Mouse (Mus musculus): ENCODE data around the gene Ptger1. TPM values are rescaled to one million over a fixed set of nuclear protein-coding genes. Genes with fewer than 3 reads are reported as not detected.

Ptger1 gene
- polyA plus RNA-seq, 1 experiment = 0.51 TPM

DNA sequence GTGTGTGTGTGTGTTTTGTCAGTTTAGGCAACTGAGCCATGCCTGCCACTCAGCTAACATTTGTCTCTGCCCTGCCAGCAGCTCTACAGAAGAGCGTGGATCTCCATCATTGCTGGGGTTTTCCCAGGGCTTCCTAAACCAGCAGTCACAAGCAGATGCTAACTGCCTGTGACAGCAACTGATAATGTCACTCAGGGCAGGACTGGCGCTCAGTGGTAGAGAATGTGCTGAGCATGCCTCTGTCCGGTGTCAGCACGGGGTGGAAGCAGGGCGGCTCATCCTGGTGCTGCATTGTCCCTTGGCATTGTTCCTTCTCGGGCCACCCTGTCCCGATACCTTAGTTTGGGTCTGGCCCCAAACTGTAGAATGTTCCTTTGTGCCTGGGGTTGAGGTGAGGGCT lies 42.9 kb upstream of the Ptger1 start:
- H3K4me1 ChIP-seq (ENCODE audit: control insufficient read depth, insufficient read depth, low read length) = peaks cover 6% of the 10 kb centered on the region
- TF ChIP-seq CTCF (IDR thresholded peaks at IDR 0.05; ENCODE audit: control insufficient read depth, insufficient read depth, insufficient replicate concordance, low read depth, low read length) (no peak), POLR2A (IDR thresholded peaks at IDR 0.05; ENCODE audit: control insufficient read depth, low read depth, low read length) (no peak)
- H3K27me3 ChIP-seq (ENCODE audit: control insufficient read depth, insufficient read depth, low read length) = no peaks in the 10 kb centered on the region
- no peak overlapping the region for H3K27ac ChIP-seq (ENCODE audit: control insufficient read depth, insufficient read depth, low read depth, low read length)
- no peak overlapping the region for H3K4me3 ChIP-seq (ENCODE audit: control insufficient read depth, low read depth, low read length)
- H3K36me3 ChIP-seq (ENCODE audit: control insufficient read depth, insufficient read depth, low read length) = no peaks in the 10 kb centered on the region

DNA sequence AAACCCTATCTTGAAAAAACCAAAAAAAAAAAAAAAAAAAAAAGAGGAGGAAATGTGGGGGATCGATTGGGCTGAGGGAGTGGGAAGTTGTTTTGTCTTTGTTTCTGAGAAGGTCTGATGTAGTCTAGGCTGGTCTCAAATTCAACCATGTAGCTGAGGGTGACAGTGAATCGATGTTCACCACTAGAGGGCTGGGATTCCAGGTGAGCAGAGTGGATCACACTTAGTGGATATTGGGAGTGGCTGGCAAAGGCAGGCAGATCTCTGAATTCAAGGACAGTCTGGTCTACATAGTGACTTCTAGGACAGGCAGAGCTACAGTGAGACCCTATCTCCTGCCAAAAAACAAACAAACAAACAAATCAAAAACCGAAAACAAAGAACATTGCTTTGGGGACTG lies 41.7 kb upstream of the Ptger1 start:
- no peaks in the 10 kb centered on the region for H3K36me3 ChIP-seq (ENCODE audit: control insufficient read depth, insufficient read depth, low read length)
- H3K27me3 ChIP-seq (ENCODE audit: control insufficient read depth, insufficient read depth, low read length) = no peaks in the 10 kb centered on the region
- H3K4me1 ChIP-seq (ENCODE audit: control insufficient read depth, insufficient read depth, low read length) = peaks cover 6% of the 10 kb centered on the region
- no peak for TF ChIP-seq CTCF (IDR thresholded peaks at IDR 0.05; ENCODE audit: control insufficient read depth, insufficient read depth, insufficient replicate concordance, low read depth, low read length)
- no peak for TF ChIP-seq POLR2A (IDR thresholded peaks at IDR 0.05; ENCODE audit: control insufficient read depth, low read depth, low read length)
- no peak overlapping the region for H3K27ac ChIP-seq (ENCODE audit: control insufficient read depth, insufficient read depth, low read depth, low read length)
- no peak overlapping the region for H3K4me3 ChIP-seq (ENCODE audit: control insufficient read depth, low read depth, low read length)

DNA sequence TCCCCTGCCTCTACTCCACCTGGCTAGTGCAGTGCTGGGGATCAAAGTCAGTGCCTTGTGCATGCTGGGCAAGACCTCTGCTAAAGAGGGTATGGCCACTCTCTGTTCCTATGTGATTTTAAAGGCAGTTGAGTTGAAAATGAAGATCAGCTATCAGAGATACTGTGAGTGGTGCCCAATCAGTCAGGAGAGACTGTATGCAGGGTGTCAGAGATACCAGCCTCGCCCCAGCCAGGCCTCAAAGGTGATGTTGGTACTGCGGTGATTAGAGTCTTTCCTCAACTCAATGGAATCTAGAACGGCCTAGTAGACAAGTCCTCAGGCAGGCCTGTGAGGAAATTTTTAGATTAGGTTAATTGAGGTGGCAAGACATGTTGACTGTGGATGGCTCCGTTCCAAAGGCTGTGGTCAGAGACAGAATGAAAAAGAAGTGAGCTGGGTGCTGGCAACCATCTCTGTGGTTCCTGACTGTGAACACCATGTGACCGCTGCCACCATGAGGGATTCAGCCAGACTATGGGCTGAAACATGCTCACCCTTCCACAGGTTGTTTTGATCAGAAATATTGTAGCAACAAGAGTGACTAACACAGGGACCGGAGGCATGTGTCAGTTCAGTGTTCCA lies 40.7 kb upstream of the Ptger1 start:
- H3K4me3 ChIP-seq (ENCODE audit: control insufficient read depth, low read depth, low read length) = no peak overlapping the region
- peaks cover 6% of the 10 kb centered on the region for H3K4me1 ChIP-seq (ENCODE audit: control insufficient read depth, insufficient read depth, low read length)
- no peak overlapping the region for H3K27ac ChIP-seq (ENCODE audit: control insufficient read depth, insufficient read depth, low read depth, low read length)
- H3K36me3 ChIP-seq (ENCODE audit: control insufficient read depth, insufficient read depth, low read length) = no peaks in the 10 kb centered on the region
- H3K27me3 ChIP-seq (ENCODE audit: control insufficient read depth, insufficient read depth, low read length) = no peaks in the 10 kb centered on the region
- TF ChIP-seq CTCF (IDR thresholded peaks at IDR 0.05; ENCODE audit: control insufficient read depth, insufficient read depth, insufficient replicate concordance, low read depth, low read length) = no peak

DNA sequence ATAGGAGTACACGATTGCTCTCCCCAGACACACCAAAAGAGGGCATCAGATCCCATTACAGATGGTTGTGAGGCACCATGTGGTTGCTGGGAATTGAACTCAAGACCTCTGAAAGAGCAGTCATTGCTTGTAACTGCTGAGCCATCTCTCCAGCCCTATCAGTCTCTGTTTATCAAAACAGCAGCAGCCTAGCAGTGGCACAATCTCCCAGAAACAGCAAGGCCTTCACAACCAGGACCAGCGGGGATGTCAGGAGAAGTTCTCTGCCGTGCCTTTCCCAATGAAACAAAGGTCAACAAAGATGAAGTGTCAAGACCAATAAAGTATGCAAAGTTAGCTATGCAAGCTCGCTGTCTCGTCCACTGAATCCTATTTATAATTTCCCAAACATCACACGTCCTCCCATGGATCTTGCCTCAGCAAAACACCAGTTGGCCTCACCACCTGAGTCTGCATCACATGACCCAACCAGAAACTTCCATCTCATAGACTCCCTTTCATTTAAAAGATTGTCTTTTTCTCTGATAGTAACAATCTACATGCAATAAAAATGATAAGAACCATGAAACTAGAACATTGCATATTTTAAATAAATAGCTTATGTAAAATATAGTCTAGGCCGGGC lies 34.3 kb upstream of the Ptger1 start:
- TF ChIP-seq CTCF (IDR thresholded peaks at IDR 0.05; ENCODE audit: control insufficient read depth, insufficient read depth, insufficient replicate concordance, low read depth, low read length) (no peak), POLR2A (IDR thresholded peaks at IDR 0.05; ENCODE audit: control insufficient read depth, low read depth, low read length) (no peak)
- no peaks in the 10 kb centered on the region for H3K36me3 ChIP-seq (ENCODE audit: control insufficient read depth, insufficient read depth, low read length)
- no peaks in the 10 kb centered on the region for H3K4me1 ChIP-seq (ENCODE audit: control insufficient read depth, insufficient read depth, low read length)
- no peaks in the 10 kb centered on the region for H3K27me3 ChIP-seq (ENCODE audit: control insufficient read depth, insufficient read depth, low read length)
- no peak overlapping the region for H3K4me3 ChIP-seq (ENCODE audit: control insufficient read depth, low read depth, low read length)
- H3K27ac ChIP-seq (ENCODE audit: control insufficient read depth, insufficient read depth, low read depth, low read length) = no peak overlapping the region

DNA sequence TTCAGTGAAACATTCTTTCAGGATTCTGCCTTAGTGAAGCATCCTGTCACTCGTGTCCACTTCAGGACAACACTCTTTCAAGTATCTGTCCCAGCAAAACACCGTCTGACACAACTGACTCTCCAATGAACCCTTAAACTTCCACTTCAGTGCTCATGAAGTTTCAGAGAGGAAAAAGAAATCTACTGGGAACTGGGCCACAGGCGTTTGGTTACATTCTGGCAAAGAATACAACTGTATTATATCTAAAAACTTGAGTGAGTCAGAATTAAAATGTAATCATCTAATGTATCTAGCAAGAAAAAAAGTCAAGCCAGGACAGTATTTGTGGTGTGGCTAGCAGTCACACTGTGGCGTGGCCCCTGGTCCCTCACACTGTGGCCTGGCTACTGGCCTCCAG lies 27.6 kb upstream of the Ptger1 start:
- no peak overlapping the region for H3K27ac ChIP-seq (ENCODE audit: control insufficient read depth, insufficient read depth, low read depth, low read length)
- H3K4me3 ChIP-seq (ENCODE audit: control insufficient read depth, low read depth, low read length) = no peak overlapping the region
- no peak for TF ChIP-seq POLR2A (IDR thresholded peaks at IDR 0.05; ENCODE audit: control insufficient read depth, low read depth, low read length)
- no peak for TF ChIP-seq CTCF (IDR thresholded peaks at IDR 0.05; ENCODE audit: control insufficient read depth, insufficient read depth, insufficient replicate concordance, low read depth, low read length)
- H3K36me3 ChIP-seq (ENCODE audit: control insufficient read depth, insufficient read depth, low read length) = no peaks in the 10 kb centered on the region
- no peaks in the 10 kb centered on the region for H3K27me3 ChIP-seq (ENCODE audit: control insufficient read depth, insufficient read depth, low read length)
- H3K4me1 ChIP-seq (ENCODE audit: control insufficient read depth, insufficient read depth, low read length) = no peaks in the 10 kb centered on the region

DNA sequence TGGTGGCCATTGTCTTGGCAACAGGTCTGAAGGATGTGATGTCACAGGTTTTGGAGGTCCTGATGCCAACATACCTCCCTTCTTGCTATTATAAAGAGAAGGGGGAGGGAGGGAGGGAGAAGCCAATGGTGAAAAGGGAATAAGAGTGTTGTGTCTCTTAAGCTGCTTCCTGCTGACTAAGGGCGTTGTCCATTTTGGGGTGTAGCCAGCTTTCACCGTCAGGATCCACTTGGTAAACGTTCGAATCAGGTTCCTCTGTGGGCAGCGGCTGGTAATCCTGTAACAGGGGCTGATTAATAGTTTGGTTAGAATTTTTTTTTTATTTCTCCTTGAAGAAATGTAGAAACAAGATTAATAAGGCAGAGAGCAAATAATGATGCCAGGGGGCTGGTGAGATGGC lies 26.8 kb upstream of the Ptger1 start:
- H3K4me3 ChIP-seq (ENCODE audit: control insufficient read depth, low read depth, low read length) = no peak overlapping the region
- TF ChIP-seq CTCF (IDR thresholded peaks at IDR 0.05; ENCODE audit: control insufficient read depth, insufficient read depth, insufficient replicate concordance, low read depth, low read length) = no peak
- TF ChIP-seq POLR2A (IDR thresholded peaks at IDR 0.05; ENCODE audit: control insufficient read depth, low read depth, low read length) = no peak
- H3K4me1 ChIP-seq (ENCODE audit: control insufficient read depth, insufficient read depth, low read length) = no peaks in the 10 kb centered on the region

DNA sequence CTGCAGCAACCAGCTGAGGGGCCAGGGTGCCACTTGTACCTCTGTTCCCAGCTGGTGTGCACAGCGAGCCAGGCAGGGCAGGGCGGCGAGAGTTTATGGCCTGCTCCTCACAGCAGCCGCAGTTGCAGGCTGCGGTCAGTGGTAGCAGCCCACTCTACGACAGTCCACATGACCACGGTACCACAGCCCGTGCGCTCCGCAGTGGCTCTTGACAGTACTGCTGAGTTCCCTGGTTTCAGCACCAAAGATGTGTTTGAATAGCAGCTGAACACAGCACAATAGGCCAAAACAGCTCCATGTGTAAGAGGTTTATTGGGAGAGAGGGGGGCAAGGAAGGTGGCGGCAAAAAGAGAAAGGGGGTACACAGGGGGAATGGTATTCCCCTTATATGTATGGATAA lies 19.0 kb upstream of the Ptger1 start:
- H3K36me3 ChIP-seq (ENCODE audit: control insufficient read depth, insufficient read depth, low read length) = no peaks in the 10 kb centered on the region
- no peak overlapping the region for H3K4me3 ChIP-seq (ENCODE audit: control insufficient read depth, low read depth, low read length)
- no peak for TF ChIP-seq CTCF (IDR thresholded peaks at IDR 0.05; ENCODE audit: control insufficient read depth, insufficient read depth, insufficient replicate concordance, low read depth, low read length)
- no peak for TF ChIP-seq POLR2A (IDR thresholded peaks at IDR 0.05; ENCODE audit: control insufficient read depth, low read depth, low read length)
- H3K27me3 ChIP-seq (ENCODE audit: control insufficient read depth, insufficient read depth, low read length) = no peaks in the 10 kb centered on the region
- H3K4me1 ChIP-seq (ENCODE audit: control insufficient read depth, insufficient read depth, low read length) = peaks cover 2% of the 10 kb centered on the region
- no peak overlapping the region for H3K27ac ChIP-seq (ENCODE audit: control insufficient read depth, insufficient read depth, low read depth, low read length)

More for the DNA sequence above, 26.8 kb upstream of the Ptger1 start:
- H3K27ac ChIP-seq (ENCODE audit: control insufficient read depth, insufficient read depth, low read depth, low read length) = no peak overlapping the region
- no peaks in the 10 kb centered on the region for H3K36me3 ChIP-seq (ENCODE audit: control insufficient read depth, insufficient read depth, low read length)
- no peaks in the 10 kb centered on the region for H3K27me3 ChIP-seq (ENCODE audit: control insufficient read depth, insufficient read depth, low read length)
